Mouse (Mus musculus): ENCODE results near the gene Krt5. TPM values are rescaled to one million over a fixed set of nuclear protein-coding genes. Genes with fewer than 3 reads are reported as not detected.

The Krt5 gene
- polyA plus RNA-seq (2011; ENCODE audit: insufficient read depth, insufficient read length, low replicate concordance, missing spikeins): not detected in 2 replicates

DNA sequence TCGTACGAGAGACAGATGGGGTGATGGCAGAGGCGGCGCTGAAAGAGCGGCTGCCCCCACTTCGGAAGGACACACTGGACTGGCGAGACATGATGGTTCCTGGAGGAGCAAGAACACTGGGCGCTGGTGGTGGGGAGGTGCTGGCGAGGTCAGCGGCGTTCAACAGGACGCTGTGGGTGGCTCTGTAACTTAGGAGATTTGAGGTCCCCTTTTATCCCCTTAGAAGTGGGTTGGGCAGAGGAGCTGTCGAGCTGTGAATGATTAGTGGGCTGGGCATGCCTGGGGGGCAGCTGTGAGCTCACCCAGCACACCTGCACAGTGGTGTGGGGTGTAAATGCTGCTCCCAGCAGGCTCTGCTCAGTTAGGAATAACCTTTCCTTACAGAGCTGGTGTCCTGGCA, at the start of gene Krt5:
Krt5 (minus strand) TSS at position 179 of the 400 bp plus-strand sequence.
- H3K4me1 ChIP-seq (ENCODE audit: control insufficient read depth, insufficient read depth, low read length): no peaks in the 10 kb centered on the region; the same call in 1 of the 2 replicates
- 67% methylated on average over 13 of the region's 13 CpGs for WGBS
- no peak for TF ChIP-seq CTCF (IDR thresholded peaks at IDR 0.05; ENCODE audit: control insufficient read depth, insufficient read depth, low read length)
- TF ChIP-seq POLR2A (IDR thresholded peaks at IDR 0.05; ENCODE audit: borderline replicate concordance, control insufficient read depth, low read depth, low read length): no peak
- H3K4me3 ChIP-seq (replicated peaks; ENCODE audit: control insufficient read depth, low read depth, low read length): no peak within 1 kb of the TSS
- no peak within 1 kb of the TSS; the same call in 1 of the 2 replicates for H3K27ac ChIP-seq (ENCODE audit: control insufficient read depth, insufficient read depth, low read depth, low read length, poor library complexity)

DNA sequence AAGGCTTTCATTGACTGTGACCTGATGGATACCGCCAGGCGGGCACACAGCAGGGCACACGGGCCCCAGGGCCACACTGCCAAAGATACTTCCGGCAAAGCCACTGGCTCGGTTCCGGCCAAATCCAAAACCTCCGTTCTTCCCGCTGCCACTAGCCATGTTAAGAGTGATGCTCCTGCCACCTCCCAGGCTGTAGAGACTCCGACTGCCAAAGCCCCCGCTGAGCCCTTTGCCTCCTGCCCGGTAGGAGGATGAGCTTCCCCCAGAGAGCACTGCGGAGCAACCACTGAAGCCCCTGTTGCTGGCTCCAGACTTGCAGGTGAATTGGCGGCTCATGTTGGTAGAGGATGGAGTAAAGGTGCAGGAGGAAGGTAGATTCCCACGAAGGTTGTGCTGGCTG, 30.0 kb upstream of the Krt5 start, which contains the start of gene Krt71:
Krt71 (minus strand) TSS at position 399 of the 400 bp plus-strand sequence.
- Histone ChIP-seq H3K4me1 (ENCODE audit: control insufficient read depth, insufficient read depth, low read length) (no peaks in the 10 kb centered on the region), H3K4me3 (replicated peaks; ENCODE audit: control insufficient read depth, low read depth, low read length) (no peak within 1 kb of the TSS), H3K27ac (ENCODE audit: control insufficient read depth, insufficient read depth, low read depth, low read length, poor library complexity) (no peak within 1 kb of the TSS)
- WGBS: 59% methylated on average over 14 of the region's 14 CpGs
- TF ChIP-seq CTCF (IDR thresholded peaks at IDR 0.05; ENCODE audit: control insufficient read depth, insufficient read depth, low read length) (no peak), POLR2A (IDR thresholded peaks at IDR 0.05; ENCODE audit: borderline replicate concordance, control insufficient read depth, low read depth, low read length) (no peak)

- TF ChIP-seq POLR2A (IDR thresholded peaks at IDR 0.05; ENCODE audit: borderline replicate concordance, control insufficient read depth, low read depth, low read length) (no peak), CTCF (IDR thresholded peaks at IDR 0.05; ENCODE audit: control insufficient read depth, insufficient read depth, low read length) (no peak)
- no peaks in the 10 kb centered on the region for H3K4me1 ChIP-seq (ENCODE audit: control insufficient read depth, insufficient read depth, low read length)
- no peak overlapping the region for H3K27ac ChIP-seq (ENCODE audit: control insufficient read depth, insufficient read depth, low read depth, low read length, poor library complexity)
- no peak overlapping the region for H3K4me3 ChIP-seq (replicated peaks; ENCODE audit: control insufficient read depth, low read depth, low read length)
- 75% methylated on average over 7 of the region's 7 CpGs for WGBS
Measured at GRCm38 (mm10) chr15:101737786-101738185, 25.1 kb upstream of the Krt5 start.

DNA sequence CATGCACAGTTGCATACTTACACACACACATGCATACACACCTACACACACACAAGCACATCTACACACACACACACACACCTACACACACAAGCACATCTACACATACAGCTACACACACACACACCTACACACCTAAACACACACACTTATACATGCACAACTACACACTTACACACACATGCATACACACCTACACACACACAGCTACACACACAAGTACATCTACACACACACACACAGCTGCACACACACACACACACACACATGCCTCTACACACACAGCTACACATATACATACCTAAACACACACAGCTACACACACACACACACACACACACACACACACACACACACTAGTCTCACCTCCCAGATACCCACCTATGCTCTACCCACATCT, 18.0 kb upstream of the Krt5 start:
- no peak for TF ChIP-seq CTCF (IDR thresholded peaks at IDR 0.05; ENCODE audit: control insufficient read depth, insufficient read depth, low read length)
- TF ChIP-seq POLR2A (IDR thresholded peaks at IDR 0.05; ENCODE audit: borderline replicate concordance, control insufficient read depth, low read depth, low read length): no peak
- Histone ChIP-seq H3K27ac (ENCODE audit: control insufficient read depth, insufficient read depth, low read depth, low read length, poor library complexity) (no peak overlapping the region), H3K4me3 (replicated peaks; ENCODE audit: control insufficient read depth, low read depth, low read length) (no peak overlapping the region), H3K4me1 (ENCODE audit: control insufficient read depth, insufficient read depth, low read length) (no peaks in the 10 kb centered on the region)

DNA sequence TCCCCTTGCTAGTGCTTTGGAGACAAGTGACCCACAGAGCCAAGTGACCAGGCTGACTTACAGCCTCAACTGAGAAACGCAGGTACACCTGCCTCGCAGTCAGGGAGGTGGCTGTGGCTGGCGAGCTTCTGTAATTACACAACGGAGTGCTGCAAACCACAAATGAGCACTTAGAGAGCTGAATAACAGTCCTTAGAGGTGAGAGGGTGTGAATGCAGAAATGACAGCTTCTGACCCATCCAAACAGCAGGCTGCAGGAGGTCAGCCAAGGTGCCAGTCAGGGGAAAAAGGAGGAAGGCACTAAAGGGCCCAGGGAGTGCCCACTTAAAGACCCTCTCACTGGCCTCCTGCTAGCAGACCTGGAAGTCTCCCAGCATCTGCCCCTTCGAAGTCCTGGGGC, 12.0 kb upstream of the Krt5 start:
- TF ChIP-seq POLR2A (IDR thresholded peaks at IDR 0.05; ENCODE audit: borderline replicate concordance, control insufficient read depth, low read depth, low read length) (no peak), CTCF (IDR thresholded peaks at IDR 0.05; ENCODE audit: control insufficient read depth, insufficient read depth, low read length) (no peak)
- WGBS: 35% methylated on average over 5 of the region's 5 CpGs
- Histone ChIP-seq H3K4me1 (ENCODE audit: control insufficient read depth, insufficient read depth, low read length) (no peaks in the 10 kb centered on the region), H3K27ac (ENCODE audit: control insufficient read depth, insufficient read depth, low read depth, low read length, poor library complexity) (no peak overlapping the region), H3K4me3 (replicated peaks; ENCODE audit: control insufficient read depth, low read depth, low read length) (no peak overlapping the region)

GRCm38 (mm10) chr15:101715831-101716230, 3.1 kb upstream of the Krt5 start:
- WGBS: 53% methylated on average over 3 of the region's 3 CpGs
- Histone ChIP-seq H3K27ac (ENCODE audit: control insufficient read depth, insufficient read depth, low read depth, low read length, poor library complexity) (no peak overlapping the region), H3K4me1 (ENCODE audit: control insufficient read depth, insufficient read depth, low read length) (no peaks in the 10 kb centered on the region; the same call in 1 of the 2 replicates), H3K4me3 (replicated peaks; ENCODE audit: control insufficient read depth, low read depth, low read length) (no peak overlapping the region)
- TF ChIP-seq POLR2A (IDR thresholded peaks at IDR 0.05; ENCODE audit: borderline replicate concordance, control insufficient read depth, low read depth, low read length) (no peak), CTCF (IDR thresholded peaks at IDR 0.05; ENCODE audit: control insufficient read depth, insufficient read depth, low read length) (no peak)

- TF ChIP-seq POLR2A (IDR thresholded peaks at IDR 0.05; ENCODE audit: borderline replicate concordance, control insufficient read depth, low read depth, low read length) (no peak), CTCF (IDR thresholded peaks at IDR 0.05; ENCODE audit: control insufficient read depth, insufficient read depth, low read length) (no peak)
- Histone ChIP-seq H3K4me1 (ENCODE audit: control insufficient read depth, insufficient read depth, low read length) (no peaks in the 10 kb centered on the region; the same call in 1 of the 2 replicates), H3K4me3 (replicated peaks; ENCODE audit: control insufficient read depth, low read depth, low read length) (no peak overlapping the region), H3K27ac (ENCODE audit: control insufficient read depth, insufficient read depth, low read depth, low read length, poor library complexity) (no peak overlapping the region; the same call in 1 of the 2 replicates)
- 73% methylated on average over 5 of the region's 5 CpGs for WGBS
Measured at GRCm38 (mm10) chr15:101714356-101714755, 1.7 kb upstream of the Krt5 start.

DNA sequence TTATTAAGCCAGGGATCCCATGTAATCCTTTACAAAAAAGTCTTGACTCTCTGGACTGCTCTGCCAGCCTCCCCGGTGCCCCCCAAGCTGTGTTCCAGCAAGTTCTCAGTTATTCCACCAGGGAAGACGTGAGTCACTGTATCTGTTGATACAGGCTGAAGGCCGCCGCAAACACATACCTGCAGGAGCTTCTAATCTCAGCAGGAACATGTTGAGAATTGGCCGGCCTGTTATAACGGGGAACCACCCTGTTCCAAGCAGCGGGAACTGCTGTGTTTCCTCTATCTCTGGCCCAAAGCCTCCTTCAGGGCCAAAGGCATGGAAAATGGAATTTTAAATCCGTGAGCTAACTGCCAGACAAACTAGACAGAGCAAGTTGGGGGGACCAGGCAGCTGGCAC, 1.0 kb upstream of the Krt5 start:
- Histone ChIP-seq H3K4me3 (replicated peaks; ENCODE audit: control insufficient read depth, low read depth, low read length) (no peak overlapping the region), H3K27ac (ENCODE audit: control insufficient read depth, insufficient read depth, low read depth, low read length, poor library complexity) (no peak overlapping the region), H3K4me1 (ENCODE audit: control insufficient read depth, insufficient read depth, low read length) (no peaks in the 10 kb centered on the region; the same call in 1 of the 2 replicates)
- 65% methylated on average over 8 of the region's 8 CpGs for WGBS
- TF ChIP-seq POLR2A (IDR thresholded peaks at IDR 0.05; ENCODE audit: borderline replicate concordance, control insufficient read depth, low read depth, low read length) (no peak), CTCF (IDR thresholded peaks at IDR 0.05; ENCODE audit: control insufficient read depth, insufficient read depth, low read length) (no peak)

GRCm38 (mm10) chr15:101708683-101709082, 4.0 kb downstream of the Krt5 start:
- Histone ChIP-seq H3K27ac (ENCODE audit: control insufficient read depth, insufficient read depth, low read depth, low read length, poor library complexity) (no peak overlapping the region), H3K4me3 (replicated peaks; ENCODE audit: control insufficient read depth, low read depth, low read length) (no peak overlapping the region), H3K4me1 (ENCODE audit: control insufficient read depth, insufficient read depth, low read length) (no peaks in the 10 kb centered on the region)
- TF ChIP-seq POLR2A (IDR thresholded peaks at IDR 0.05; ENCODE audit: borderline replicate concordance, control insufficient read depth, low read depth, low read length) (no peak), CTCF (IDR thresholded peaks at IDR 0.05; ENCODE audit: control insufficient read depth, insufficient read depth, low read length) (no peak)
- WGBS: 58% methylated on average over 11 of the region's 11 CpGs
